Mouse (Mus musculus) gastrocnemius, adult 8-10 months (tissue): ENCODE data around the gene Ppp1r12b. TPM values are rescaled to one million over a fixed set of nuclear protein-coding genes. Genes with fewer than 3 reads are reported as not detected.

ENCODE experiments used
- DNase-seq, 2 experiments: peaks; one replicate each; pipeline ENCODE4 v3.0.0; 2022; ENCODE audit warnings: low spot score in 2 of 2
- microRNA-seq: library from miRNA; unstranded; fragments of <30 nt; microRNA quantifications from one replicate; pipeline ENCODE4 v1.2.0, GENCODE M21; 2022
- total RNA-seq, 4 experiments: library from RNA; stranded (reverse); gene quantifications; 2 replicates each; pipeline ENCODE4 v1.2.4; 2022

Ppp1r12b gene
- total RNA-seq, 4 experiments from 2014 or later = 167 to 191 (median 183) TPM

DNA sequence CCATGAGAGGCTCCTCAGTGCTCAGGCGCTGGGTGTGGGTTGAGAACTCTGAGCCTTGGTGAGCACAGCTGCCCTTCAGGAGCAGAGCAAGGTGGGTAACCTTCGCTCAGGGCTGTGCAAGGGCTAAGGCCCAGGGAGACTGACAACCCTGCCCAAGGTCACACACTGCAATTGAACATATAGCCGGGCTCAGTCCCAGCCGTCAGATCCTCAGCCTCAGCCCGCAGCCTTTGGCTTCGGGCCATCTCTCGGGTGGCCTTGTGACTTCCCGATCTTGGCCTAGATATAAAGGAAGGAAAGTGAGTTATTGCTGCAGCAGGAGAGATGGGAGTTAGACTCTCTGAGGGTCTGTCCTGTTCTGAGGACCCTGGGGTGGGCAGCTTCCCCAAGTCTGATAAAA lies 228.5 kb downstream of the Ppp1r12b start:
- no peak for DNase-seq

DNA sequence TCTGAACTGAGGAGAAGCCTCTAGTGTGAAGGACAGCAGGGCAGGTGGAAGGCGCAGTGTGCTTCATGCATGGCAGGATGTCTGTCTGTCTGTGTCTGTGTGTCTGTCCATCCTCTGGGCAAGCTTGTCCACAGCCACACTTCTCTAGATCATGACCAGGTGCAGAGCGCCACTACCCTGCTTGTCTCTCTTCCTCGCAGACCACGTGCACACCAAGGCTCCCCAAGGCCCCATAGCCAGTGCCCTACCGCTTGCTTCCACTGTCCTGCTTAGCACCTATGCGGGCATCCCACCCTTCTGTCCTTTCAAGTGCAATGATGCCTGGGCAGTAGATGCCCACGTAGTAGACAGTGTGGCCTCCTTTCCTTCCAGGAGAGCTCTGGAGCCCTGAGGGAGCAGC lies 229.3 kb downstream of the Ppp1r12b start:
- DNase-seq = no peak

DNA sequence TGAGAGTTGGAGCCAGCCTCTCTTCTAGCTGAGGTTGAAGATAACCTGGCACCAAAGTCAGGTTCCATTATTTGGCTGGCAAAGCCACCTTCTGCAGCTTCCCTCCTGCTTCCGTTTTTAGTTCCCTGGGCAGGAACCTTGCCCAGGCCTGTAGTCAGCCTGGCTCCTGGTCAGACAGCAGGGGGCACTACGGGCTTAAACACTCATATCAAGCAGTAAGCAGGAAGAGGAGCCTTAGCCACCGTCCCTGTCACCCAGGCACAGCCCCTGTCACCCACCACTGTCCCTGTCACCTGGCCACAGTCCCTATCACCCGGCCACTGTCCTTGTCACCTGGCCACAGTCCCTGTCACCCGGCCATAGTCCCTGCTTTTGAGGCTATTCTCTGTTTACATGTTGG lies 230.5 kb downstream of the Ppp1r12b start:
- DNase-seq = peak; percentile 49 to 58

DNA sequence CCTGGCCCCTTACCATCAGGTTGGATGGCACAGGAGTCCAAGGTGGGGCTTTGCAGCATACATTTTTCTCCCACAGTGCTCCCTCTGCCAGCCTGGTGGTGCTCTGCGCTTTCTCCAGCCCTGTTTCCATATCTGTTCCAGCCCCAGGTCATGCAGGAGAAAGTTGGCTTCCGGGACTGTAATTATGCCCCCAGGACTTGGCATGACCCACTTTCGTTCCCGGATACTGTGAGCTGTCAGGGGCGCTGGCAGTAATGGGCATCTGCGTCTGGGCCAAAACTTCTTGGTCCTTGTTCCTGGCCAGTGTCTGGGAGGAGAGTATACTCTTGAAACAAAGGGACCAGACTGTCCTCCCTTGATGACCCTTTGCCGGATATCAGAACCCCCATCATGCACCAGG lies 232.9 kb downstream of the Ppp1r12b start:
- no peak for DNase-seq

DNA sequence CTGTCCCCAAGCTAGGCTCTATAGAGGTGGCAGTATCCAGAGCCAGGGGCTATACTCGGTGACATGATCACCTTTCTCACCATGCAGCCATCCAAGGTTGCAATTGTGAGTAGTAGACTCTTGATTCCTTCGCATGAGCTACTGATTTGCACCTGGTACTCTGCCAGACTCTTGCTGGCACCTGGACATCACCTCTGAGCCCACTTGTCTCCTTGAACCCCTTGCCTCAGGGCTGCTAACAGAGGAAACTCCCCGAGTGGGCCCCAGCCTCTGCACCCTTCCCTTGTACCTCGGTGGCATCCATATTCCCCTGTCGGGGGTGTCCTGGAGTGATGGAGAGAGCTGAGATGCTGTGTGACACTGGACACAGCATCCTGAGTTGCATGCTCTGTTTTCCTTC lies 234.3 kb downstream of the Ppp1r12b start:
- DNase-seq = no peak

DNA sequence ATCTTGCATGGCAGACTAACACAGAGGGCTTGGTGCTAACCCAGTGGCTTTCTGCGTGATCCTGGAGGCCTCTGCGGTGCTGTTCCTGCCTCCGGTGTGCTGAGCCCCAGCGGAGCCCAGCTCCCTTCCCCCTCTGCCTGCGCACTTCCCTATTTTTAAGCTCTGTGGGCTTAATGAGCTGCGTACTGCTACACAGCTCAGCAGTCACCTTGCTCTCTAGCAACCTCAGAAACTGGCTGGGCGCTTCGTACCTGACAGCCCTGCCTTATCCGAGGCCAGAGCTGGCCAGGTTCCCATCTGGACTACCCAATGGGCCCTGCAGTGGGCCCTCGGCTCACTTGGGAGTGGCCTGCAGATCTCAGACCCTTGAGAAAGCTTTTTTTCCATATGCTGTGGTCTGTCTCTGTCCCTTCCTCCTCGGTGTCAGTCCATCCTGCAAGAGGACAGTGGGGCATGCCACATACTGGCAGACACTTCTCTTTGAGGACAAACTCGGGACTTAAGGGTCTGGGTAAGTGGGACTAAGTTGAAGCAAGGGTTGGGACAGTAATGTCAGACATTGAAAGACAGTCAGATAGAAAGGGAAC lies 235.9 kb downstream of the Ppp1r12b start:
- DNase-seq = no peak

DNA sequence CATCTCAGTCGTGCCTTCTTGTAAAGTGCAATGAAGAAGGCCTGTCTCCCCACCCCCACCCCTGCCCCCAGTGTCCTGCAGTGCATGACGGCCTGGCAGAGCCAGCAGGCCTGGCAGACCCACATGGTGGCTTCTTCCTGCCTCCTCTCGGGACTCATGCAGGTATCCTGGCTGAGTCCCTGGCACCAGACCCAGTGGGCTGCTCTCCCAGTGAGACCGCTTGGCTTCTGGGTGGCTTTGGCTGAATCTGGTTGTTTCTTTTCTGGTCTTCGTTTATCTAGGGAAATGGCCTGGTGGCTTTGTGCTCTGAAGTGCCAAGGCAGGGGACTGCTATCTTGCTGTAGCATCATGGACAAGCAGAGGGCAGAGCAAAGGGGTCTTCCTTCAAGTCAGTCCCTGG lies 240.7 kb downstream of the Ppp1r12b start:
- DNase-seq = no peak

DNA sequence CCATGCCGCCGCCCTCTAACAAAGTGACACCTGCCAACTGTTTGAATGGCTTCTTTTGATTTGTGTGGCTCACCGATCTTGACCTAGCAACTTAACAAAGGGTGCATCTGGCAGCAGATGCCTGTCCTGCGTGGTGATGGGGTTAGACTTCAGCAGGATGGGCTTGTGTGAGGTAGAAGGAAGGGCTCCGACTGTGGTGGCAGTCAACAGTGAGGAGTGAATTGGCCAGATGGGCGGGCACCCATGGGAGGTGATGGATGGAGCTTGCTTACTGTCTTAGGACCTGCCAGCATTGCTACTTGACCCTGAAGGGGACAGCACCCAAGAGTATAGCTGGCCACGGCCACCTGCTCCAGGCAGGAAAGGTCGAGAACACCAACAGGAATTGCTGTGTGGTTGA lies 241.6 kb downstream of the Ppp1r12b start:
- no peak for DNase-seq

DNA sequence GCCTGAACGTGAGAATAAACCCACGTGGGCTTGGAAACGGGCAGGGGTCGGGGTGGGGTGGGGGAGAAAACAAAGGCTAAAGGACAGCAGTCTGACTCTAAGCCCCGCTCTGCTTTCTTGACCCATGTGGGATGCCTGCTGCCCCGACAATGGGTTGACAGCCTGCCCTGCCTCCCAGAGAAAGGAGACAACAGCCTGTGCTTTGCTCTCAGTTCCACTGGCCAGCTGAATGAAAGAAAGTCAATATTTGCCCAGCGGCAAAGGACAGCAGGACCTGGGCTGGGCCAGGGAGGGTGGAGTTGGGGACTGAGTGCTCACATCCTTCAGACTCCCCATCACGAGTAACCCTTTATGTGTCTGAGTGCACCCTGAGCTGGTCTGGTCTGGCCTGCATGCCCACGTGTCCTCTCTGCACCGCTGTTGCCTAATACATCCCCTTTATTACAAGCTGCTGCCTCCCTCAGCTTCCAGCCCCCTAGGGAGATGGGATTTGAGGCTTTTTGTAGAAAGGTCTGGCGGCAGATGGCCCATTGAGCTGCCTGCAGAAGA lies 242.2 kb downstream of the Ppp1r12b start:
- DNase-seq = no peak

DNA sequence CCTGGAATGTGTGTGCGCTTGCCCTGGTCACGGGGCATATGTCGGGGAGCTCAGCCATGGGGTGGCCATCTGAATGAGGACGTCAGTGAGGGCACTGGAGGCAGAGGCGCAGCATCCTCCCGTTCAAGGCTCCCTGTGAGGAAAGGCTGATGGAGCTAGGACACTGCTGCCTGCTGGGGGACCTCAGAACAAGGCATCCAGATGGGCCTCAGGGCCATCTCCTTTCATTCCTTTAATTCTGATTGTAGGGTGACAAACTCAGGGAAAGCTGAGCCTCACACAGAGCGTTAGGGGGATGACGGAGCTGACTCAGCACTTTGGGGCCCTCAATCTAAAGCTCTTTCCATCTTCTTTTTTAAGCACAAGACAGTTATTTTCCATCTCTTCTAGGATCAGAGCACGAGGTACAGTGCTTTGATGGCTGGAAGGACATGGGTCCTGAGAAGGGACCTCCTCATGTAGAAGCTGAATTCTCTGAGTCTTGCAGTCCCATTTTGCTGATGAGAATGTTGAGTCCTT lies 242.9 kb downstream of the Ppp1r12b start:
- no peak for DNase-seq

DNA sequence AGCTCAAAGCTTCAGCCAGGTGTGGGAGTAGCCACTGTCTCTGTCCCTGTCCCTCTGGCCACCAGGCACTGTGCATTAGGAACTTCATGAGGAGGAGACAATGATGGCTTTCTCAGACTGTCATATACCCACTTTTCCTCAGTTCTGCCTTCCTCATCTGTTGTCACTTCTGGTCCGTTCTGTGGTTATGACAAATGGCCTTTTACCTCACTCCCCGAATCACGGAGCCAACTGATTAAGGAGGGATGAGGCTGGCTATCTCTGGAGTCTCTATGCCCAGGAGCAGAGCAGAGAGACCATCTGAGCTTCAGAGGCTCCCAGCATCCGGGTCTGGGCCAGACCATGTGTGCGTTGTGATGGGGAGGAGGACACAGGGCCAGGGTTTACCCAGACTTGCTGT lies 244.1 kb downstream of the Ppp1r12b start:
- no peak for DNase-seq

DNA sequence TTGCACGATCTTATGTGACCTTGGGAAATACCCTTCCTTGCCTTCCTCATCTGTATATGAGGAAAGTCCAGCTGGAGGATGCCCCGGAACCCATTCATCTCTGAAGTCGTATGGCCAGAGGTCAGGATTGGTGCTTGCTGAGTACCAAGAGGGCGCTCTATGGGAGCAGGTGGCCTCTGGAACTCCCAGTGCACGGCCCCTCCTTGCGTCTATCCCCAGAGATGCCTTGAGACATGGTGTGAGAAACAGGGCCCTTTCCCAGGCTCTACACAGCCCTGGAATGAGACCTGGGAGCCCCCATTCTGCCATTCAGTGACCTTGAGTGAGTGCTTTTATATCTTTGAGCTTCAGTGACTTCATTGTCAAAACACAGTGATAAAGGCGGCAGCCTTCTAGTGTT lies 244.7 kb downstream of the Ppp1r12b start:
- DNase-seq = no peak

DNA sequence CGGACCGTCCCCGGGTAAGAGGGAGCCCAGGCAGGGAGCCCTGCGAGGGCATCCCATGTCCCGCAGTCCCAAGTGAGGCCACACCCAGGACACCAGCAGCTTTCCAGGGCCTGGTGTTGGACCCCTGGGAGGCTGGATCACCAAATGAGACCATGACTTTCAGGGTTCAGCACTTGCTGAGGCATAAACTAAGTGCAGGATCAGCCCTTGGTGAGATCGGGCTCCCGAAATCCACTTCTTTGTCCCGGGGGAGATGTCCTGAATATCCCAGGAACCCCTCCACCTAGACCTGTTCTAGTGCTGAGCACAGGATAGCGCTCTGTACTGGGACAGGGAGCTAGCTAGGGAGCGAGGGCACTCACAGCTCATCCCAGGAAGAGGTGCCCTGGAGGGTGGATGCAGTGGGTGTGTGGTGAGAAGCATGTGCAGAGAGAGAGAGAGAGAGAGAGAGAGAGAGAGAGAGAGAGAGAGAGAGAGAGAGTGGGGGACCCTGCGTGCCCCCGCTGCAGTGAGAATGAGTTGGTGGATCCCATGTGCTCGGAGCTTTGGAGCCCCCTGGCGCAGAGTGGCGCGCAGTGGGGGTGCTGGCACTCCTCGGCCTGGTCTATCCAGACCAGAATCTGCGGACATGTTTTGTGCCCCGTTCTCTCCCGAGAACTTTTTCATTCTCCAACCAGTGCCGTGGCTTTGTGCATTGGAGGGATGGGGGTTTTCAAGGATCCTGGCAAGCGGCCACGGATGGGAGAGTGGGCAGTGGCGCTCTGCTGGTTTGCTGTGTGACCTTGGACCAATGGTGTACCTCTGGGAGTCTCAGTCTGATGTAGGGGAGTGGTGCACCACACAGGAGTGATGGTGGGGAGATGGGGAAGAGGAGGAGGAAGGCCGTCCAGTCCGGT lies 246.1 kb downstream of the Ppp1r12b start:
- no peak for DNase-seq

DNA sequence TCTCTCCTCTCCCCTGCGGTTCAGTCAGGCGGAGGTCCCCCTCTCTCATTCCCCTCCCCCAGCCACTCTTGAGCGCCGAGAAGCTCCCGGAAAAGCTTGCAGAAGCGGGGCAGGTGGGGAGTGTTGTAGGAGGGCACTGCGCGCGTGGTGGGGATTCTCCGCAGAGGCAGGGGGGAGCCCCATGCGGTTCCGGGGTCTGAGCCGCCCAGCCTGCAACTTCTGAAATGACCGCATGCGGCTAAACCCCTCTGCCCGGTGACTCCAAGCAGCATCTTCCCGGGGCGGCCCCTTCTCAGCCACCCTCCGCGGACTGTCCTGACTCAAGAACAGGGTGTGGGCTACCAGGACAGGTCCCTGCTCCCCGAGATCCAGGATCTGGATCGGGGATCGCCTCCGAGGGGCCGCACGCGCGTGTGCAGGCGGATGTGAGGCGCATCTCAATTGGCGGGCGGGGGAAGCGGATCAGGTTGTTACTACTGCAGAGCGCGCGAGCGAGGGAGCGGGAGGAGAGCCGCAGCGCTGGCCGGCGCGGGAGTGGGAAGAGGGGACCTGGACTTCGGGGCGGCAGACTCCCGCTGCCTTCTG lies 246.8 kb downstream of the Ppp1r12b start:
- no peak for DNase-seq

DNA sequence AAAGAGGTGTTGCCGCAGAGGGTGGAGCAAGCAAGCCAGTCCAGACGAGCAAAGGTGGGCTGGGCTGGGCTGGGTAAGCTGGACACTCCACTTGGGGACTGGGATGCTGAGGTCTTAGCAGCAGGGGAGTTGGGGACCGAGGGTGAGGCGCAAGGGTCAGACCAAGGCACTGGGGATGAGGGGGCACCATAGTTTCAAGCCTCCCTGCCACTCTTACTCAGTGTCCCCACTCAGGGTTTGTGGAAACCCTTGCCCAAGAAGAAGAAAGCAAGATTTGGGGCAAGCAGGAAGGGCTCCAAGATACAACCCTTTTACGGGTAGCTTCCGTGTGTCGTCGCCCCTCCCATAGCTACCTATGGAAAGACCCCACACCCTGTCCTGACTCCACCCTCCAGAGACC lies 247.5 kb downstream of the Ppp1r12b start:
- DNase-seq = no peak

DNA sequence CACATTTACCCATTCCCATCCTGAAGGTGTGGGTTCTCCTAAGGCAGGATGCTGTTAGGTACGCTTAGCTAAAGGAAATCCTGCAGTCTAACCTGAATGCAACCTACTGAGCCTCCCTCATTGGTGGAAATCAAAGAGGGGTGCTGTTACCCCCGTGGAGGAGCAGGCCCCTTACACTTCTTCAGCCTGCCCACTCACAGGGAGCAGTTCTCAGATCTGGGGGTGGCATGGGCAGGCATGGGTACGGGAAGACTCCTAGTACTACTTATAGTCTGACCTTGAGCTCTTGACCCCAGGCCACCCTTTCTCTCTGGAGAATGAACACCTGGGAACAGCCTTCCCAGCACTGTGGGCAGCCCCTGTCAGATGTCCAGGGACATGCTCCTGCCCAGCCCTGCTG lies 248.2 kb downstream of the Ppp1r12b start:
- DNase-seq = no peak

DNA sequence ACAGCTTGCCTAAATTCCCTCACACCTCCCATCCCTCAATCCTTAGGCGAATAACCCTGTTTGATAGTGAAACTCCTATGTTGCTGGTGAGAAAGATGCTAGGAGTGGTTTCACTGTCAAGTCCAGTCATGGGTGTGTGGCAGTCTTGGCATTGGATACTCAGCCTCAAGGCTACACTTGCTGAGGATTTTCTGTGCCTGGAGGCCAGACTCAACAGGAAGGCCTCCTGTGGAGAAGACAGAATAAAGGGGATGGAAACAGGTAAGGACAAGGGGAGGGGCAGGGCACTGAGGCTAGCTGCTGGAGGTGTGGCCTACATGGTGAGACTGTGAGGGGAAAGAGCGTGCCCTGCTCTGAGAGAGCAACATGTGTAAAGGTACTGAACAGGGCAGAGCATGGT lies 249.2 kb downstream of the Ppp1r12b start:
- DNase-seq = no peak

Small RNA genes lying within 50 kb of the gene (microRNA-seq; reads per million reads assigned to microRNA genes)
- gene Gm22232 = not detected

Other genes with a start within 250 kb of the Ppp1r12b start
- gene Ube2t, start 6.6 kb upstream of the Ppp1r12b start, total RNA-seq = 1 to 10 TPM; 3.6 to 9.1 (median 6.4) TPM
- gene Lgr6, start 149.3 kb upstream of the Ppp1r12b start, total RNA-seq = under 1 TPM; 0.11 to 0.19 (median 0.17) TPM
- gene Ptpn7, start 176.8 kb upstream of the Ppp1r12b start, total RNA-seq = under 1 TPM; 0.12 to 0.22 (median 0.15) TPM
- gene Arl8a, start 190.9 kb upstream of the Ppp1r12b start, total RNA-seq = 10 to 100 TPM; 16.6 to 19.3 (median 18.0) TPM
- under 1 TPM; 0.15 to 0.36 (median 0.27) TPM for gene Gpr37l1, start 211.7 kb upstream of the Ppp1r12b start, total RNA-seq